Mouse (Mus musculus) erythroblast, embryonic 14.5 days (primary cell): ENCODE measurements around the gene Tex9.
"Not testable (repeated sequence)": the region's sequence is repeated elsewhere in the genome, so short reads cannot be mapped to it uniquely, and the experiment has no call there.

Source experiments
- GATA1 ChIP-seq: IDR thresholded peaks from 2 replicates; pipeline ENCODE4 v1.6.1; 2012; ENCODE audit warnings: low read length, inconsistent platforms, mixed read lengths
- TAL1 ChIP-seq: IDR thresholded peaks from 3 replicates; pipeline ENCODE4 v1.6.1; 2012; ENCODE audit warnings: low read length, inconsistent platforms, mixed read lengths

DNA sequence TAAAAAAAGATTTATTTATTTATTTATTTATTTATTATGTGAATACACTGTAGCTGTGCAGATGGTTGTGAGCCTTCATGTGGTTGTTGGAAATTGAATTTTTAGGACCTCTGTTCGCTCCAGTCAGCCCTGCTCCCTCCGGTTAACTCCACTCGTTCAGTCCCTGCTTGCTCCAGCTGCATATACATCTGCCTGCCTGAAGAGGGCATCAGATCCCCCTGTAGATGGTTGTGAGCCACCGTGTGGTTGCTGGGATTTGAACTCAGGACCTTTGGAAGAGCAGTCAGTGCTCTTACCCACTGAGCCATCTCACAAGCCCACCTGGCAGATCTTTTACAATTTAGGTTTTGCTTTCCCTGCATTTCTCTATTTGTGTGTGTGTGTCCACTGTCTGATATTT is 90.2 kb downstream of the Tex9 start:
- TF ChIP-seq GATA1, TAL1: not testable (repeated sequence)
